Mouse (Mus musculus) limb, embryonic 10.5 days (tissue): ENCODE data around the gene Zmynd8. TPM values are rescaled to one million over a fixed set of nuclear protein-coding genes. Genes with fewer than 3 reads are reported as not detected.

ENCODE experiments used
- DNase-seq: peaks from one replicate; pipeline ENCODE4 v3.0.0-alpha.2; 2017; ENCODE audit warnings: low spot score
- H3K27ac ChIP-seq: fragments of 300-500 bp; sonication (generic); 2 replicates; pipeline ENCODE4 v1.5.1; 2016; ENCODE audit warnings: mild to moderate bottlenecking
- H3K27me3 ChIP-seq: fragments of 300-500 bp; sonication (generic); 2 replicates; pipeline ENCODE4 v1.6.1; 2016; ENCODE audit warnings: low read depth, mild to moderate bottlenecking; ENCODE audit not compliant: poor library complexity, severe bottlenecking
- H3K36me3 ChIP-seq: fragments of 300-500 bp; sonication (generic); 2 replicates; pipeline ENCODE4 v1.6.1; 2016; ENCODE audit warnings: mild to moderate bottlenecking, moderate library complexity
- H3K4me1 ChIP-seq: fragments of 300-500 bp; sonication (generic); 2 replicates; pipeline ENCODE4 v1.6.1; 2016
- H3K4me3 ChIP-seq: fragments of 300-500 bp; sonication (generic); 2 replicates; pipeline ENCODE4 v1.5.1; 2016; ENCODE audit warnings: mild to moderate bottlenecking, moderate library complexity
- H3K9me3 ChIP-seq: fragments of 300-500 bp; sonication (generic); replicated peaks from 2 replicates; pipeline ENCODE4 v1.6.1; 2016; ENCODE audit warnings: mild to moderate bottlenecking
- WGBS: fragments of 180-500 bp; shearing (Covaris S2); methylation state at CpG from one replicate; pipeline ENCODE4 v1.1.7; 2016; 5-methylcytosine and 5-hydroxymethylcytosine counted together
- microRNA-seq: library from miRNA; unstranded; fragments of <30 nt; microRNA quantifications from one replicate; pipeline ENCODE4, GENCODE M21; 2017
- polyA plus RNA-seq: library from polyadenylated mRNA; unstranded; fragments of >200 nt; fragmentation: Nextera tagmentation; extraction: Ambion mirVana; gene quantifications from 2 replicates; pipeline ENCODE4 v1.2.1, GENCODE M21; 2016

Gene Zmynd8
- polyA plus RNA-seq, 1 experiment from 2014 or later: 59.5 TPM

DNA sequence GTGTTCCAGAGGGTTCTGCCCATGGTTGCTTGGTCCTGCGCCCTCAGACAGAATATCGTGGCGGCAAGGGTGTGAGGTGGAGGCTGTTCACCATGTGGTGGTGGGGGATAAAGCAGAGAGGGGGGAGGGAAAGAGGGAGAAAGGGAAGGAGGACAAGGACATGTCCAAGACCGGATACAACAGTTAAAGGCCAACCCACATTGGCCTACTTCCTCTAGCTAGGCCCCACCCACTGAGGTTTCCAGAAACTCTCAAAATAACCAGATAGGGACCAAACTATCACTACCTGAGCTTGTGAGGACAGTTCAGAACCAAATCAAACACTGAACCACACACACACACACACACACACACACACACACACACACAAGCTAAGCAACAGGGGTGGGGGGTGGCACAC, 146.1 kb downstream of the Zmynd8 start:
- peaks cover 20% of the 10 kb centered on the region for H3K4me1 ChIP-seq

DNA sequence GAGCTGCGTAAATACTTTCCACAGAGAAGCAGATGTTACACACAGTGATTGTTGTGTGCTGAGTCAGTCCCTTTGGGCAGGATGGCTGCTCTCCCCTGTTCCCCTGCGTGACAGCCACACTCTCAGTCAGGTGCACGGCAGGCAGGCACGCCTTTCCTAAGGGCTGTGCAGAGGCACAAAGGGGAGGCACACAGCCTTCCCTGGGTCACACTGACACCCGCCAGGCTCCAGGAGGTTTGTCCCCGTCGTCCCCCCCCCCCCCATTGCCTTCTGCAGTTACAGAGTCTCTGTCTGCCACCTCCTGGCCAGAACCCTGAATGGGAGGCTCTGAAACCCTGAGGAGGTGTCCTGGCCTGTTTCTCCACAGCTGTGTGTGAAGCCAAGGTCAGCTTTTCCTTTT, 147.7 kb downstream of the Zmynd8 start:
- Histone ChIP-seq H3K4me1 (peaks cover 20% of the 10 kb centered on the region), H3K4me3 (no peak overlapping the region), H3K9me3 (no peaks in the 10 kb centered on the region), H3K27ac (0 out of 2 replicates have a peak overlapping the region, but pooled peaks have one; percentile 25), H3K36me3 (no peaks in the 10 kb centered on the region), H3K27me3 (peaks cover 24% of the 10 kb centered on the region)
- WGBS: 38% methylated on average over 7 of the region's 7 CpGs
- no peak for DNase-seq

More for the DNA sequence above, 146.1 kb downstream of the Zmynd8 start:
- Histone ChIP-seq H3K9me3 (no peaks in the 10 kb centered on the region), H3K36me3 (no peaks in the 10 kb centered on the region), H3K27ac (no peak overlapping the region), H3K27me3 (peaks cover 20% of the 10 kb centered on the region), H3K4me3 (no peak overlapping the region)
- 80% methylated on average over 4 of the region's 4 CpGs for WGBS
- DNase-seq: no peak

DNA sequence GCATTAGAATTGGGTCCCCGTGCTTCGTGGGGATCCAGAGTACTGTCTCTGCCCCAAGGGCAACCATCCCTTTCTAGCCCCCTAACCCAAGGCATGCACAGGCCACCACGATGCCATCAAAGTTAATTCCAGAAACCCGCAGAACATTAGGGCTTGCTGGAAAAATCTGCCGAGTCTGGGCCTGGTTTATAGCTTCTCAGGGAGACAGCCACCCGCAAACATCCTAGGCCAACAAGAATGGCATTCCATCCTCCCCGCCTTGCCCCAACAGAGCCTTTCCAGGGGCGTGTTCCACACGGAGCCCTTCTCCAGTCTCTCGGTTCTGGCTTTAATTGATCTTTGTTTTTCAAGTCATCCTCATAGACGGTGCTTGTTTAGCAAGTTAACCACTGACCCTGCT, 150.4 kb downstream of the Zmynd8 start:
- no peak overlapping the region for H3K4me3 ChIP-seq
- no peaks in the 10 kb centered on the region for H3K36me3 ChIP-seq
- 9% methylated on average over 11 of the region's 11 CpGs for WGBS
- peaks cover 44% of the 10 kb centered on the region for H3K4me1 ChIP-seq
- DNase-seq: no peak
- H3K27me3 ChIP-seq: peaks cover 24% of the 10 kb centered on the region
- H3K9me3 ChIP-seq: no peaks in the 10 kb centered on the region
- no peak overlapping the region for H3K27ac ChIP-seq

DNA sequence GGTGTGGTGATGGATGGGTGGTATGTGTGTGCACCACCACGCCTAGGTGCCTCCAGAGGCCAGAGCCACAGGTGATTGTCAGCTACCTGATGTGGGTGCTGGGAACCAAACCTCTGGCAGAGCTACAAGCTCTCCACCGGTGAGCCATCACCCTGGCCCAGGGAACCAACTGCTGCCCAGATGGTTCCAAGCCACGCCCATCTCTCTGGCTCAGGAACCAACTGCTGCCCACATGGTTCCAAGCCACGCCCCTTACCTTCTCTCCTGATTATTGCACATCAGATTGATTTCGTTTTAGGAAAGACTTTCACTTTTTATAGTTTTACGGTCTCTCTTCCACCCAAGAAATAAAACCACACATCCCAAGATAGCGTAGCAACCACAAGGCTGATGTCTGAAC, 150.8 kb downstream of the Zmynd8 start:
- WGBS: 51% methylated on average over 7 of the region's 7 CpGs
- DNase-seq: no peak
- H3K36me3 ChIP-seq: no peaks in the 10 kb centered on the region
- peaks cover 24% of the 10 kb centered on the region for H3K27me3 ChIP-seq
- H3K27ac ChIP-seq: no peak overlapping the region
- H3K4me3 ChIP-seq: no peak overlapping the region
- peaks cover 46% of the 10 kb centered on the region for H3K4me1 ChIP-seq
- H3K9me3 ChIP-seq: no peaks in the 10 kb centered on the region

DNA sequence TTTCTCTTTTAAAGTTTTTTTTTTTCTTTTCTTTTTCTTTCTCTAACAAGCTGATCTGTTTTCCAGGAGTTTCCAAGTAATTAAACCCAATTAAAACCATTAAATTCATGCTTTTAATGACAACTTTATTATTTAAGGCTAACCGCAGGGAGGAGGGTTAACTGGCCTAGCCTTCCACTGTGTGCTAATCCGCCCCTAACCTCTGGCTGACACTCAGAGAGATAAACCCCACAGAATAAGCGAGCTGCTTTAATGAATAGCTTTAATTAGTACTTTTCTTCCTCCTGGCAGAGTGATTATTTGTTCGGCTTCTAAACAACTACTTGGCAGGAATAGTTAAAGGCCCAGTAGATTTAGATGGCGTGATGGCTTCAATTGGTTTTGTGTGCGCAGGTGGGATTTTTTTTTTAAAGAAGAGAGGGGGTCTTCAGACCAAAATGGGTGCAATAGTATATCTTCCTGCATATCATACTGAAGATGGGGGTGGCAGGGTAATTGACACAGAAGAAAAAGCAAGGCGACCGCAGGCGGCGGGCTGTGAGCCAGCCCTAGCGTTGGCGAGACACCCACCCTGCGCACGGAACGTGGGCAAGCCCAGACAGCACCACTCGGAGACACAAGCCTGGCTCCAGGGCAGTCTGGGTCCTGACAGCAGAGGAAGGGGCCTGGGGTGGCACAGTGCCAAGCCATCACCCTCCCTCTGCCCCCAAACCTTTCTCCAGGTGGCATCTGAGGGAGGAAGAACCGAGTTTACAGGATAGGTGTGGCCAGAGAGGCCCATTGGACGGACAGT, 153.3 kb downstream of the Zmynd8 start:
- Histone ChIP-seq H3K4me1 (peaks cover 66% of the 10 kb centered on the region), H3K4me3 (no peak overlapping the region), H3K36me3 (no peaks in the 10 kb centered on the region), H3K9me3 (no peaks in the 10 kb centered on the region), H3K27ac (no peak overlapping the region), H3K27me3 (peaks cover 39% of the 10 kb centered on the region)
- no peak for DNase-seq
- 70% methylated on average over 18 of the region's 18 CpGs for WGBS

DNA sequence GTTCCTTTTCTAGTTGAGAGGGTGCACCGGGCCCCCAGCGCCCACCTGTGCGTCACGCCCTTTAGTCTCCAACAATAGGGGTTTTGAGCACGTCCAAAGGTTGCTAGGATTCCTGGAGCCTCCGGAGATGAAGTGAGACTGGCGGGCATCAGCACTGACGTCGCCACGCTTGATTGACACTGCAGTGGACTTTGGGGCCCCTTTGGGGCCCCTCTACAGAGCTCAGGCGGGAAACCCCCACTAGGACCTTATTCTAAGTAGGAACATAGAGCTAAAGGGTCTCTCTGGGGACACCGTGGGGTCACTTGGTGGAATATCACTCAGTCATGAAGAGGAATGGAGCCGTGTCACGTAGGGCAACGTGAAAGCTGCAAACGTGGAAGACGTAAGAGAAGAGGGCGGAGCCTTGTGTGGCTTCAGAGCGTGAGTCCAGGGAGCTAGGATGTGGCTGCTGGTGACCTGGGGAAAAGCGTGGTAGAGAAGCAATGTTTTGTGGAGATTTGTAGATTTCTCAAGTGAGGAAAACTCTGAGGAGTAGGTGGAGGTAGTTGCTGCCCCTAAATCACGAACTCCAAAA, 156.5 kb downstream of the Zmynd8 start:
- H3K27me3 ChIP-seq: peaks cover 25% of the 10 kb centered on the region; the same call in 1 of the 2 replicates
- H3K4me3 ChIP-seq: no peak overlapping the region
- WGBS: 29% methylated on average over 21 of the region's 21 CpGs
- peaks cover 56% of the 10 kb centered on the region for H3K4me1 ChIP-seq
- H3K9me3 ChIP-seq: no peaks in the 10 kb centered on the region
- no peak for DNase-seq
- peak overlapping the region; percentile 58; the same call in 1 of the 2 replicates for H3K27ac ChIP-seq
- H3K36me3 ChIP-seq: no peaks in the 10 kb centered on the region

DNA sequence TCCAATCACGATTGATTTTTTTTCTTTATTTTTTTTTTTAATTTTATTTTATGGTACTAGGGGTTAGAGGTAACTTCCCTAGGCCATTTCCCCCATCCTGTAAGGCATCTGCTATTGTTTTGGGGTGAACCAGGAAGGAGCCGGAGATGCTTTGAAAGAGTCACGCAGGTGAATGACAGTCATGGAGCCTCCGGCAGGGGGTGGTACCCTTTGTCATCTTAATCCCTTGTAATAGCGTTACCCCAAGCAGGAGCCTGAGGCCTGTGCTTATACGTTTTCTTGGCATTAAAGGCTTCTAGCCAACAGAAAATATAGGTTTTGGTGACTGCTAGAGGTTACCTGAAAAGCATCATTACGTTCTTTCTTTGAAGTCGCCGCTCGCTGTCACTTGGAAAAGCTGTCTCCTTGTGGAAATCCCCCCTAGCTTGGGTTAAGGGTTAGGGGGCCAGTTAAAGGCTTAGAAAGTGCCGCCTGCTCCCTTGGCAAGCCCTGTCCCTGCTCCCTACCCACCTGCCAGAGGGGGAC, 157.2 kb downstream of the Zmynd8 start:
- peak overlapping the region; percentile 58; the same call in 1 of the 2 replicates for H3K27ac ChIP-seq
- 0 out of 2 replicates have a peak overlapping the region, but pooled peaks have one; percentile 1 for H3K4me3 ChIP-seq
- H3K36me3 ChIP-seq: no peaks in the 10 kb centered on the region
- H3K4me1 ChIP-seq: peaks cover 56% of the 10 kb centered on the region
- WGBS: 10% methylated on average over 11 of the region's 11 CpGs
- DNase-seq: no peak
- H3K27me3 ChIP-seq: peaks cover 22% of the 10 kb centered on the region; the same call in 1 of the 2 replicates
- no peaks in the 10 kb centered on the region for H3K9me3 ChIP-seq

DNA sequence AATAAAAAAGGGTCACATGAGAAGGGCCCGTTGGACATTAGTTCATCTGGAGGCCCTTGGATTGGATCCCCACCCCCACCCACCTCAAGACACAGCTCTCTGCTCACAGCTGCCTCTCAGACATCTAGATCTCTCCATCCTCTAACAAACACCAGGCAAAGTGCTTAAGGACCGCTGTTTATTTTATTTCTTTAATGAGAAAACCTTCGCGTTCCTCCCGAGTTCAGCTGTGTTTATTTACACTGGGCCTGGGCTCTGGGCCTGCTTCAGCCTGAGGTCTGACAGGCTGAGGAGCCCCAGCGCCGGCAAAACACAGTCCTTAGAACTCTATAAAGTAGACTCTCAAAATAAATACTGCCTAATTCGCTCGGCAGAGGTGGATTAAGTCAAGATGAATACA, 157.8 kb downstream of the Zmynd8 start:
- 6% methylated on average over 9 of the region's 9 CpGs for WGBS
- Histone ChIP-seq H3K36me3 (no peaks in the 10 kb centered on the region), H3K9me3 (no peaks in the 10 kb centered on the region), H3K4me1 (peaks cover 62% of the 10 kb centered on the region), H3K27me3 (peaks cover 21% of the 10 kb centered on the region; the same call in 1 of the 2 replicates), H3K4me3 (no peak overlapping the region), H3K27ac (no peak overlapping the region; the same call in 1 of the 2 replicates)
- no peak for DNase-seq

DNA sequence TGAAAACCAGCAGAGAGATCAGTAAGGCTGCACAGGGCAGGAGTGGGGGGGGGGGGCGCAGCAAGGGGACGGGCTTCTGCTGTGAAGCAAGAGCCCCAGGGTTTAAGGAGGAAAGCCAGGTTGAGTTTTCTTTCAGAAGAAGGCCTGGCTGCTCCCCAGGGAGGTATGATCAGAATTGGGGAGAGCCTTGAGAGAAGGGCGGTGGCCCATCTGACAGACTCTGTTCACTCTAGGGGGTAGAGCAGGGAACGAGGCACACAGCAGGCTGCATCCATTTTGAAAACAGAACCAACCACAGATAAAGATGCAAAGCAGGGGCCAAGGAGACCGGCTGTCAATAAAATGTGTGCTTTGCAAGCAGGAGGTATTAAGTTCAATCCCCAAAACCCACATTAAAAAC, 158.4 kb downstream of the Zmynd8 start:
- DNase-seq: no peak
- 45% methylated on average over 5 of the region's 5 CpGs for WGBS
- Histone ChIP-seq H3K4me3 (no peak overlapping the region), H3K27me3 (peaks cover 21% of the 10 kb centered on the region; the same call in 1 of the 2 replicates), H3K27ac (no peak overlapping the region), H3K4me1 (peaks cover 57% of the 10 kb centered on the region), H3K36me3 (no peaks in the 10 kb centered on the region), H3K9me3 (no peaks in the 10 kb centered on the region)

DNA sequence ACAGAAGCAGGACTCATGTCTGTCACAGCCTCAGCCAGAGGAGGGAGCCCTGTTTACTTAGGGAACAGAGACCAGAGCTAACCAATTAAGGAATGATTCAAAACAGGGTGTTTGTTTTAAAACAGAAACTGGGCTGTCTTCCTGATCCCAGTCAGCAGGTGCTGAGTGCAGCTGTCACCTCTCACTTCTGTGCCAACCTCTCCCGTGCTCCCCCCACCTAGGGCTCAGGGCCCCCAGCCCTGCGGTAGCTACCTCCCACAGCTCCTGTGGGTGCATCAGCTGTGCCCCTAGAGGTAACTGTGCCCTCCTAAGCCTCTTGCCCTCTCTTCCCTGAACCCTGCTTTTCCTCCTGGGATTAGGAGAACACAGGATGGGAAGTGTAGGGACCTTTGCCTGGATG, 162.5 kb downstream of the Zmynd8 start:
- Histone ChIP-seq H3K27me3 (peaks cover 6% of the 10 kb centered on the region; the same call in 1 of the 2 replicates), H3K27ac (no peak overlapping the region), H3K4me3 (no peak overlapping the region), H3K36me3 (no peaks in the 10 kb centered on the region), H3K9me3 (no peaks in the 10 kb centered on the region), H3K4me1 (peaks cover 50% of the 10 kb centered on the region)
- DNase-seq: no peak
- 78% methylated on average over 2 of the region's 2 CpGs for WGBS

Small RNAs within 50 kb of the gene (microRNA-seq; reads per million reads assigned to microRNA genes)
- not detected for gene Gm22692

Other genes with a start within 250 kb of the Zmynd8 start
- gene Ncoa3, start 93.6 kb upstream of the Zmynd8 start, polyA plus RNA-seq: 15.5 and 15.7 TPM in 2 replicates